Mouse (Mus musculus): ENCODE measurements around the gene Rxrb. TPM values are rescaled to one million over a fixed set of nuclear protein-coding genes. Genes with fewer than 3 reads are reported as not detected.
"Not testable (repeated sequence)": the region's sequence is repeated elsewhere in the genome, so short reads cannot be mapped to it uniquely, and the experiment has no call there.

The Rxrb gene
- 10 to 100 TPM; 45.4 to 46.7 TPM for total RNA-seq (2021)

DNA sequence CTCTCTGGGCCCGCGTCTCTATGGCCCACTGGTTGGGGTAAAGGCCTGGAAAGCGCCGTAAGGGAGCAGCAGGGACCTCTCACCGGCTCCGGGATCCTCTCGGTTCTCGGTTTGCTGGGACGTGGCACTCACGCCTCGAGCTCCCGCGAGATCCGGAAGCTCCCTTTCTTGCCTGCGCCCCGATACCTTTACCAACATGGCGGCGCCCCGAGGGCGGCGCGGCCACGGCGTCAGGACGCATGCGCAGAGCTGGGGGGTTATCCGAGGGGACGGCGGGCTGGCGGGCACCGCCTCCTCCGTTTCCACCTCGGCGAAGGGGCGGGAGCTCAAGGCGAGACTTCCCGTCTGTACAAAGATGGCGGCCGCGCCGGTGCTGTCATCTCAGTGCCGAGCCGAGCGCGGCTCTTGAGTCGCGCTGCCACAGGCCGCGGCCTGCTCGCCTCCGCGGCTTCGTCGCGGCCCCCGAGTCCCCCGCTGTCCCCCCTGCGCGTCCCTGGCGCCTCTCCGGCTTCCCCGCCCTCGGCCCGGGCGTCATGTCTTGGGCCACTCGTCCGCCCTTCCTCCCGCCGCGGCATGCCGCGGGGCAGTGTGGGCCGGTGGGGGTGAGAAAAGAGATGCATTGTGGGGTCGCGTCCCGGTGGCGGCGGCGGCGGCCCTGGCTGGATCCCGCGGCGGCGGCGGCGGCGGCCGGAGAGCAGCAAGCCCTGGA lies at the start of gene Rxrb, which contains the start of gene Slc39a7:
TSS of gene Rxrb (plus strand) at position 348 of the 709 bp plus-strand sequence.
TSS of gene Slc39a7 (minus strand) at position 218 of the 709 bp plus-strand sequence.
- intact Hi-C loops (cut with DNase I), result loop anchor here (5.0 kb wide), 1 partner anchor 86 kb away; the partner anchor contains the start of gene H2-DMa
- DNase-seq, result peak; percentile 99 to 100

DNA sequence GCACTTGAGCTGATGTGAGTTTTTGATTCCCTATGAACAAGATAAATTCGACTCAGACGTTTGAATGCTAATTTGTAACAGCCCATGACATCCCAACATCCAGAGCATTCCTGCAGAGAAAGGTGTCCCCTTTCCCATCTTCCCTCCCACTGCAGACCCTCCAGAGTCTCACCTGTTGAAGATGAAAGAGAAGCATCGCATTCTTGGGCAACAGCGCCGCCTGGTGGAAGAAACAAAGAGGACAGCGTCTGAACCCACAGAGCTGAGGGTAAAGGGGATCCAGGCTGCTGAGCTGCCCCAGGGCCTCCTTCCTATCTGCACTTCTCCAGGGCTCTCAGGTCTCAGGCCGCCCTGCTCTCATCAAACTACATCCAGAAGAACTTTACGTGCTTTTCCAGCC lies 49.5 kb upstream of the Rxrb start:
- DNase-seq, result peak; percentile 58 to 74
- intact Hi-C loops (cut with DNase I), result loop anchor here (2.0 kb wide), 1 partner anchor 13 kb away; no protein-coding TSS in a partner anchor

DNA sequence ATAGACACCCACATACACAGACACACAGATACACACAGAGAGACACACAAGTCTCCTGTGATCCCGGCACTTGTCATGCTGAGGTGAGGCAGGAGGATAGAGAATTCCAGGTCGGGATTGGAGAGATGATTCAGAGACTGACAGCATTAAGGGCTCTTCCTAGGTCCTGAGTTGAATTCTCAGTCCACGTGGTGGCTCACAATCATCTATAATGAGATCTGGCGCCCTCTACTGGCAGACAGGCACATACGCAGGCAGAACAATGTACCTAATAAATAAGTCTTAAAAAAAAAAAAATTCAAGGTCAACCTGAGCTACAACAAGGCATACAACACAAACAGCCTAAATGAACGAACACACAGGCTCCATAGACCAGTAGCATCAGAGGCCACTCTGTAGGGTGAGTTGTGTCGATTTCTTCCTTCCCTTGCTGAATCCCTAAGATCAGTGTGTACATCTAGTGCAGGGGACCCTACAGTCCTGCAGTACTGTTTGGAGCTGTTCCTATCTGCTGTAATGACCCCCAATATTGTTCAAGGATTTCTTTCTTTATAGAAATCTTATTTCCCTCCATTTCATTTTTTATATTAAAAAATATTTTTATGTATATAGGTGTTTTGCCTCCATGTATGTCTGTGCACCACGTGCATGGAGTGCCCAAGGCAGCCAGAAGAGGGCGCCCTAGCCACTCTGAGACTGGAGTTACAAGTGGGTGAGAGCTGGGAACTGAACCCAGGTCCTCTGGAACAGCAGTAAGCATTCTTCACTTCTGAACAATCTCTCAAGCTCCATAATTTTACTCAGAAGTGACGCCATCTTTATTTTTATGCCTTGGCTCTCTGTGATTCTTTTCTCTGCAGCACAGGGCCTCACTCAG lies 39.6 kb upstream of the Rxrb start:
- peak; percentile 52 to 80 for DNase-seq
- intact Hi-C loops (cut with DNase I), result no loop called here

DNA sequence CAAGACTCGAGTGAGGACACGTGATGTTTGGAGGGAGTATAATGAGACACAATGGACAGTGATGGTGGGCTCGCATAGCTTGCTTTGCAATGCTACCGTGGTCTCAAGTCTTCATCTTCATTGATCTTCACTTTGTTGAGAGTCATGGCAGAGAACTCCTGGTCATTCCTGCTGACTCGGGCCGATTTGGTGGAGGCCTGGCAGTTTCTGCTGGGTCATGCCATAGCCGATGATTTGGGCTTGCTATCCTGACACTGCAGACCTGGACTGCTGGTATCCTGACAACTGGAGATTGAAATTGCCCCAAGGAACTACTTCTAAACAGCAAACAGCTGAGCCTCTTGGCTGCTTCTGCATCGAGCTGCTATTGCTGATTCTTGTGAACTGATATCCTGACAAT lies 36.7 kb upstream of the Rxrb start:
- intact Hi-C loops (cut with DNase I), result loop anchor here (5.0 kb wide), 1 partner anchor 1297 kb away; no protein-coding TSS in a partner anchor

DNA sequence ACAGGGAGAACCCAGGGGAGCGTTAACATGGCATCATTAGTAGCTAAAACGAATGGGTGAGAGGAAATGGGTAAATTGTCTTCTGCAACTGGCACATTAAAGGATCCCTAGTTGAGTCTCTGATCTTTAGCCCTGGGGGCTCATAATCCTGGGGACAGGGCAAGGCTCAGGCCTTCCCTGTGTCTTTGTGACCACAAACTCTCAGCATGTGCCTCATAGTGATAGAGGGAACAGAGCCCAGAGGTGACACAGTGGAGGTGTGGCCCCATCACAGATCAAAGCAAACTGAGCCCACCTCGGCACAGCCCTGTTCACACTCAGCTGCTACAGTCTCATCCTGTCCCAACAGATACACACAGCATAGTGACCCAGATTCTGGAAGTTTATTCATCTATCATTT lies 36.0 kb upstream of the Rxrb start:
- no peak for DNase-seq
- intact Hi-C loops (cut with DNase I), result loop anchor here (5.0 kb wide), 1 partner anchor 1297 kb away; no protein-coding TSS in a partner anchor

More for the DNA sequence above, 36.7 kb upstream of the Rxrb start:
- DNase-seq, result no peak

DNA sequence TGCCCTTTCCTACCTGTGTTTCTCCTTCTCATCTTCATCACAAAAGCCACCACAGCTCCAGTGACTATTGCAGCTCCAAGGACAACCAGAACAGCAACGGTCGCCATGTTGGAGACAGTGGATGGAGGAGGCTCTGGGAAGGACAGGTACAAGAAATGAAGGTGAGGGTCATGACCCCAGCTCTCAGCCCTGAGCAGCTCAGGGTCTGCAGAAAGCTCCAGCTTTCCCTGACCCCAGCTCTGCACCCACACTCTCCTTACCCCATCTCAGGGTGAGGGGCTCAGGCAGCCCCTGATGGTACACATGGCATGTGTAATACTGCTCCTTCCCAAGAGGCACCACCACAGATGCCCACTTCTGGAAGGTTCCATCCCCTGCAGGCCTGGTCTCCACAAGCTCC lies 34.6 kb upstream of the Rxrb start:
- intact Hi-C loops (cut with DNase I), result loop anchor here (5.0 kb wide), 1 partner anchor 1295 kb away; no protein-coding TSS in a partner anchor
- not testable (repeated sequence) for DNase-seq

DNA sequence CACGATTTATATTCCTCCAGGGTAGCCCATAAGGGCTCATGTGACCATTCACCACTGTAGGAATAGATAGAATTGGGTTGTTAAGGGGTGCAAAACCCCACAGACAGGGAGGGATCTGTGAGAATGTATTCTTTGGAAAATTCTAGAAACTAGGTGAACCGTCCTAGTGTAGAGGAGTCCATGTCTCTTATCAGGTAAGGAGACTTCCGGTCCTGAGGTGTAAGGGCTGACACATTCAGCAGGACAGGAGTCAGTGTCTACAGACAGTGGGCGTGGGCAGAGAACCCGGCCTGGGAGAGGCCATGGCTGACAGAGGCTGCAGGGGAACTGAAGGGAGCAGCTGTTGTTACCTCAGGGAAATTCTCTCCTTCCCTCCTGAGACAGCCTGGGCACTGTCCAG lies 32.9 kb upstream of the Rxrb start:
- DNase-seq, result not testable (repeated sequence)
- intact Hi-C loops (cut with DNase I), result loop anchor here (5.0 kb wide), 1 partner anchor 1294 kb away; no protein-coding TSS in a partner anchor

DNA sequence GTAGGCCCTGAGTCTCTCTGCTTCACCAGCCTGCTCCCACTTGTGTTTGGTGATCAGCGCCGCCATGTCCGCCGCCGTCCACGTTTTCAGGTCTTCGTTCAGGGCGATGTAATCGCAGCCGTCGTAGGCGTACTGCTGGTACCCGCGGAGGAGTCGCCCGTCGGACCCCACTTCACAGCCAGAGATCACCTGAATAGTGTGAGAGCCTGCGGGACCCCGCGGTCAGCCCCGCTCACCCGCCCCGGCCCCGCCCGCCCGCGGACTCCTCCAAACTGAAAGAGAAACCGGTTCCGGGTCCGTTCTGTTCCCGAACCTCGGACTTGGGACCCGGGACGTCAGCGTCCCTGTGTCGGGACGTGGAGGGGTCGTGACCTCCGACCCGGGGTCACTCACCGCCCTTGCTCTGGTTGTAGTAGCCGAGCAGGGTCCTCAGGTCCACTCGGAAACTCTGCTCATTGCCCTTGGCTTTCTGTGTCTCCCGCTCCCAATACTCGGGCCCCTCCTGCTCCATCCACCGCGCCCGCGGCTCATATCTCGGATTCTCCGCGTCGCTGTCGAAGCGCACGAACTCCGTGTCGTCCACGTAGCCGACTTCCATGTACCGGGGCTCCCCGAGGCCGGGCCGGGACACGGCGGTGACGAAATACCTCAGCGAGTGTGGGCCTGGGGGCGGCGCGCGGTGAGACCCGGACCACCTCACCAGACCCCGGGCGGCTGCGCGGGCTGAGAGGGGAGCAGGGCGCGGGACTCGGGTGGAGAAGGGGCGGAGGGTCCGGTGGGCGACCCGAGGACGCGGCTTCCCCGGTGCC lies 32.1 kb upstream of the Rxrb start:
- peak in 1 of 2 experiments; percentile 45 for DNase-seq
- intact Hi-C loops (cut with DNase I), result loop anchor here (5.0 kb wide), 1 partner anchor 1293 kb away; no protein-coding TSS in a partner anchor

DNA sequence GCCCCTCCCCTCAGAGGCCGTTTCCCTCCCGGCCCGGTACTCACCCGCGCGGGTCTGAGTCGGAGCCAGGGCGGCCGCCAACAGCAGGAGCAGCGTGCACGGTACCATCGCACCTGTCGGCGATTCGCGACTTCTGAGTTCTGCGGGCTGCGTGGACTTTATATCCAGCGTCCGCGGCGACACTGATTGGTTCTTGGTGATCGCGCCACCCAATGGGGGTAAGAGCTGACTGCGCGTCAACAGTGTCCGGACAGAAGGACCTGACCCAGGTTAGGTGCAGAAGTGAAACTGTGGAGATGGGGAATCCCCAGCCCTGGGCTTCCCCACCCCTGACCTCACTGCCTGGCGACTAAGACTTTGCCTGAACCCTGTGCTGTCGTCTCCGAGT lies 31.5 kb upstream of the Rxrb start, which contains the start of gene H2-K1:
TSS of gene H2-K1 (minus strand) at position 198 of the 388 bp plus-strand sequence.
- intact Hi-C loops (cut with DNase I), result no loop called here

DNA sequence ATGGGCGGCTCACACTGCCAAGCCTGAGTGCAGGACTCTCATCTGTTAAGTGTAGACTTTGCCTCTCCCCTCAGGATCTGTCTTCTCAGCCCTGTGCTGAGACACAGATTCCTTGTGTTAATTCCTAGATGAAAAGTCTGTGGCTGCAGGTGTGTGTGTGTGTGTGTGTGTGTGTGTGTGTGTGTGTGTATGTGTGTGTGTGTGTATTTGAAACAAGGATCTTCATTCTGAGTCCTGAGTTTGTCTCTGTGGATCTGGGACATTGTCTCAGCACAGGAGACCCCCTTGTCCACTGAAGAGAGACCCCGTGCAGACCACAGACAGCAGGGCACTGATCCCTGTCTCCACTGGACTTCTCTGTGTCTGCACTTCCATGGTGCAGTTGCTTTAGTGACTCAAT lies 30.8 kb upstream of the Rxrb start:
- DNase-seq; intact Hi-C loops (cut with DNase I): not testable (repeated sequence)

More for the DNA sequence above, 31.5 kb upstream of the Rxrb start, which contains the start of gene H2-K1:
- DNase-seq, result peak; percentile 90 to 93

DNA sequence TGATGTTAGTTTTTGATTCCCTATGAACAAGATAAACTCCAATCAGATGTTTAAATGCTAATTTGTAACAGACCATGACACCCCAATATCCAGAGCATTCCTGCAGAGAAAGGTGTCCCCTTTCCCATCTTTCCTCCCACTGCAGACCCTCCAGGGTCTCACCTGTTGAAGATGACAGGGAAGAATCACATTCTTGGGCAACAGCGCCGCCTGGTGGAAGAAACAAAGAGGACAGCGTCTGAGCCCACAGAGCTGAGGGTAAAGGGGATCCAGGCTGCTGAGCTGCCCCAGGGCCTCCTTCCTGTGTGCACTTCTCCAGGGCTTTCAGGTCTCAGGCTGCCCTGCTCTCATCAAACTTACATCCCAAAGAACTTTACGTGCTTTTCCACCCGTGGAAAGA lies 28.2 kb upstream of the Rxrb start:
- DNase-seq, result no peak
- intact Hi-C loops (cut with DNase I), result no loop called here

DNA sequence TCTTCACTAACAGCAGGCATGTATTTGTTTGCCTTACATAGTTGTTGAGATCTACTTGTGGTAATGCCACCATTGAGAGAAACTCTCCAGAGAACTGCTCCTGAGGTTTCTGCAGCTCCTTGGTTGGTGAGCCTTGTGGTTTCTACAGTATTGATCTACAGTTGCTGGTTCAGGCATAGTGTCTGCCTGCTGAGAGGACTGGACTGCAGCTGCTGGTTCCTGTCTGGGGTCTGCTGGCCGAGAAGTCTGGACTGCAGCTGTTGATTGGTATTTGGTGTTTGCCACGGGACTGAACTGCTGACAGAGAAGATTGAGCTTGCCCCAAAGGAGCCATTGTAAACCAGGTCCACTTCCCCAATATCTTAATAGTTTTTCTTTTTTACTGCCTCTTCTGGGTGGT lies 25.0 kb upstream of the Rxrb start:
- DNase-seq, result no peak
- intact Hi-C loops (cut with DNase I), result no loop called here

DNA sequence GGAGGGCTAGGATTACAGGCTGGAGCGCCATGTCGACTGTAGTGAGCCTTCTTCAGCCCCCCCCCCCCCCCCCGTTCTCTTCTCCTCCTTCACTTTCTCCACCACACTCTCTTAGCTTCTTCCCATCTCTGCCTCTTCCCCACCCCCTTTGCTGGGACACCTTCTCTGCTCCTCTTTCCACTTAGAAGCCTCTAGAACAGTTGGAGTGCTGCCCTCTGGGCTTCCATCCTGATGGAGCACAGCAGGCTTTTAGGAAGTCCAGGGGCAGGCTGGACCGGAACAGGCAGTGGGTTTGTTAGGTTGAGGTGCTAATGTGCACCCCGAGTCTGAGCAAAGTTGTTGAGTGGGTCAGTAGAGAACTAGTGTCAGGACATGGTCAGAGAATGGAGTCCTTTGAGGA lies 21.5 kb upstream of the Rxrb start:
- intact Hi-C loops (cut with DNase I), result no loop called here

DNA sequence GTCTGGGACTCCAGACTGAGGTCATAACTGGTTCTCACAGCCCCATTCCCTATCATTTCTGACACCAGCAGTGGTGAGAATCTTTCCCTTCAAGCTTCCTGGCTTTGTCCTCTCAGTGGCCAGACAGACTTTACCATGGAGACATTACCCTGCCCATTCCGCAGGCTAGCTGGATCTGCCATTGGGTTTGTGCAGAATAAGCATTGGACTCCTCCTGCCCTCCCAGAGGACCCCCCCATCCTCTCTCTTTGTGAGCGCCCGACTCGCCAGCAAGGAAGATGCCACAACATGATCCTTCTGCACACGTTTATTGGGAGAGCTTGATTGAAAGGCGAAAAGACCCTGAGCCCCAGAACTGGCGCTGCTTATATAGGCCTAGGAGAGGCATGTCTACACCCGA lies 18.2 kb upstream of the Rxrb start:
- DNase-seq, result no peak
- intact Hi-C loops (cut with DNase I), result loop anchor here (1.0 kb wide), 1 partner anchor 1258 kb away; no protein-coding TSS in a partner anchor

More for the DNA sequence above, 21.5 kb upstream of the Rxrb start:
- no peak for DNase-seq

DNA sequence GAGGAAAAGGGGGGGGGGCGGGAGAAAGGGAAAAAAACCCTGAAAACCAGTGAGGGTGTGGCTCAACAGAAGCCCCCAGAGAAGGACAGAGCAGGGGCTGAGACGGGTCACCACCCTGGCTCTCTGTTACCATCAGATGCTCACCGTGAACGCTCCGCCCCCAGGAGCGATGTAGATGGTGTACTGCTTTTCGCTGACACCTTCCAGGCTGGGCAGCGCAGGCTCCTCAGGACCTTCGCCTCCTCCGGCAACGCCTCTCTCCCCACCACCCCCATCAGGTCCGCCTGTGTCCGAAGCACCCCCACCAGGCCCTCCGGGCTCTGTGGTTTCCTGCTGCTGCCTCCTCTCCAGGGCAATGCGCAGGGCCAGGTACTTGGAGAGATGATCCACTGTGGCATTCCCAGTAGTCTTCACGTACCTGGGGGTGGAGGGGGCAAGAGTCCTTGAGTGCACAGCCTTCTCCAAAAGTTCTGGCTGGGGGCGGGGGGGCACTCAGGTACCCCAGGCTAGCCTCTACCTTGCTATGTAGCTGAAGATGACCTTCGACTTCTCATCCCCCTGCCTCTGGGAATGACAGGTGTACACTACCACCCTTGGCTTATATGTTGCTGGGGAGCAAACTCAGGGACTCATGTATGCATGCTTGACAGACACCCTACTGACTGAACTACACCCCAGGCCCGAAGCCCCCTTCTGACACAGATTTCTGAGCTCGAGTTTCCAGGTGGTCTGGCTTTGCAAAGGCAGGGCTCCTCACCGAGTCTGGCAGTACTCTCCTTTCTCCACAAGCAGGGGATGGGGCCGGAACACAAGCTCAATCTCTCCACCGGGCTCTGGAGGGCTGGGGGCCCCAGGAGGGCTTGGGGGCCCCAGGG lies 9.8 kb upstream of the Rxrb start:
- intact Hi-C loops (cut with DNase I), result no loop called here
- DNase-seq, result no peak

DNA sequence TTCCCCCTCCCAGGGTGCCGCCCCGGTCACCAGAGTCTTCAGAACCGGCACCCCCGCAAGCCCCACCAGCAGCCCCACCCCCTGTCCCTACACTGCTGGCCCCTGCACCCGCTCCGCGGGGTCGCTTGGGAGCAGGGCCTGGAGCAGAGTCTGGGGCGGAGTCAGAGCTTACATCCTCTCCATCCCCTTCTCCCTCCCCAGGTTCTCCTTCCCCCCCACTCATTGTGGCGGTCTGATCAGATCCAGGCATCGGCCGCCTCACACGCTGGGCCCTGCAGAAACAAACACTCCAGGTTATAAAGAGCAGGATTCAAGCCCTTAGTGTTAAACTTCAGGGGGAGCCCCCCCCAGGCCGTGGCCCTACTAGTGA lies 9.2 kb upstream of the Rxrb start:
- intact Hi-C loops (cut with DNase I), result no loop called here
- DNase-seq, result no peak

DNA sequence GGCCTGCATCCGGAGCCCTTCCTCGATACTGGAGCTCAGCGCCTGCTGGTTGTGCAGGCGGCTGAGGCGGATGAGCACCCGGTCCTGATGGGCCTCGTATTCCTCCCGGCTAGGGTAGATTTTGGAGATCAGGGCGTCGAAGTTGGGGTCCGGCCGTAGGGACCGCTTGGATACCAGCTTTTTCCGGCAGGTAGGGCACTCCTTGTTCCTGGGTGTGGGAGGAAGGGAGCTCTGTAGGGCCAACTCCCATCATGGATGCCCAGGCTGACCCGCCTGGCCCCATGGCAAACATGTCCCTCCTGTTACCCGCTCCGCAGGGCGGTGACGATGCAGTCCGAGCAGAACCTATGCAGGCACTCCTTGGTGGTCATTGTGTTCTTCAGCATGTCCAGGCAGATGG lies 8.6 kb upstream of the Rxrb start:
- intact Hi-C loops (cut with DNase I), result no loop called here
- no peak for DNase-seq

DNA sequence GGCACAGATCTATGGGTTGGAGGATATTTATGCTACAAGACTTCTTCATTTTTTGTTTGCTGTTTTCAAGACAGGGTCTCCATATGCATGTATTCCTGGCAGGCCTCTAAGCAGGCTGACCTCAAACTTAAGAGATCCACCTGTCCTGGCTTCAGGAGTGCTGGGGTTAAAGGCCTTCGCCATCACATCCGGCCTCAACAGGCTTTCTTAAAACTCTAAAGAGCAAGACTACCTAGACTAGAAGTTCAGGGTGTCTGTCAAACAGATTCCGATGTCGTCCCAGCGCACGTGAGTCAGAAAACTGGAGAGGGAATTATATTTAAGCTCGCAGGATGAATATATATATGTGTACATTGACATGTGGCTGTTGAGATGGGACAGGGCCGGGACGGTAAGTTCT lies 7.9 kb upstream of the Rxrb start:
- no peak for DNase-seq
- intact Hi-C loops (cut with DNase I), result no loop called here

DNA sequence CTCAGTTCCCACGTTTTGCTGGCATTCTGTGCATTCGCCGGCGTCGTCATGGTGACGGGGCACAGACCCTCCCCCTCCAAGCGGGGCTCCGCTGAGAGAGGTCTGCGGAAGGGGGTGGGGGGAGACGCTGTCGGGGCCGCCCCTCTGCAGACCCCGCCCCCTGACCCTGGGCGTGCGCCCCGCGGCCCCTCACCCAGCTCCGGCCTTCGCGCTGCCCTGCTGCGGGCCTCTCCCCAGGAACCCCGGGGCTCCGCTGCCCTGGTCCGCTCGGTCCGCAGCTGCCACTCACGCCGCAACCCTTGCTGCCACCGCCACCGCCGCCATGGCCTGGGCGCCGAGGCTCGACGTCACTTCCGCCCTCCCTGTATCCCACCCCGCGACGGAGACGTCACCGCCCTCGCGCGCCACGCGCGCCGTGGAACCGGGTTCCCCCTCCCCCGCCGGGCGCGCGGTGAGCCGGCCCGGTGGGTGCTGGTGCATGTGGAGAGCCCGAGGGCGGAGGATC lies 7.2 kb upstream of the Rxrb start, which contains the start of gene Ring1:
TSS of gene Ring1 (minus strand) at position 364 of the 505 bp plus-strand sequence.
- intact Hi-C loops (cut with DNase I), result no loop called here
- peak; percentile 91 to 92 for DNase-seq
